Mouse (Mus musculus) ES-E14 (cell line): ENCODE results near the gene Cfap157. TPM values are rescaled to one million over a fixed set of nuclear protein-coding genes. Genes with fewer than 3 reads are reported as not detected.

Source experiments
- DNase-seq: peaks from one replicate; pipeline ENCODE4 v3.0.0-alpha.2; 2013; ENCODE audit warnings: low read depth, low spot score
- H3K27ac ChIP-seq: 2 replicates; pipeline ENCODE4 v1.5.1; 2012; ENCODE audit warnings: low read depth, mild to moderate bottlenecking, low read length, moderate library complexity, mixed read lengths; ENCODE audit not compliant: poor library complexity, insufficient read depth, severe bottlenecking
- H3K36me3 ChIP-seq: 2 replicates; pipeline ENCODE4 v1.6.1; 2012; ENCODE audit warnings: mild to moderate bottlenecking, low read length, moderate library complexity, mixed read lengths; ENCODE audit not compliant: control insufficient read depth, poor library complexity, insufficient read depth, severe bottlenecking
- H3K4me1 ChIP-seq, 2 experiments: fragments of 150-350 bp in 1 of 2; sonication (generic) in 1 of 2; 2 replicates each; pipeline ENCODE4 v1.6.1; 2012; ENCODE audit warnings: low read length in 2 of 2, mild to moderate bottlenecking in 1 of 2, mixed read lengths in 1 of 2; ENCODE audit not compliant: control insufficient read depth in 2 of 2, insufficient read depth in 2 of 2, poor library complexity in 1 of 2
- H3K4me3 ChIP-seq, 2 experiments: fragments of 150-350 bp in 1 of 2; sonication (generic) in 1 of 2; 2 replicates each; pipeline ENCODE4 v1.5.1; 2012; ENCODE audit warnings: low read length in 2 of 2, low read depth in 1 of 2, mild to moderate bottlenecking in 1 of 2, mixed read lengths in 1 of 2; ENCODE audit not compliant: insufficient read depth in 1 of 2, poor library complexity in 1 of 2, severe bottlenecking in 1 of 2
- H3K9ac ChIP-seq: 2 replicates; pipeline ENCODE4 v1.6.1; 2012; ENCODE audit warnings: low read depth, mild to moderate bottlenecking, low read length, mixed read lengths; ENCODE audit not compliant: poor library complexity, insufficient read depth, severe bottlenecking
- H3K9me3 ChIP-seq: fragments of 150-350 bp; sonication (generic); 2 replicates; pipeline ENCODE4 v1.6.1; 2012; ENCODE audit warnings: low read depth, mild to moderate bottlenecking, low read length; ENCODE audit not compliant: control insufficient read depth, insufficient read depth
- CHD2 ChIP-seq: IDR thresholded peaks from 2 replicates; pipeline ENCODE4 v1.6.1; 2014; ENCODE audit warnings: mild to moderate bottlenecking, low read depth, low read length, inconsistent platforms
- HCFC1 ChIP-seq: IDR thresholded peaks from 2 replicates; pipeline ENCODE4 v1.6.1; 2012; ENCODE audit warnings: low read length, inconsistent platforms, borderline replicate concordance; ENCODE audit not compliant: insufficient read depth
- MAFK ChIP-seq: IDR thresholded peaks from 2 replicates; pipeline ENCODE4 v1.6.1; 2014; ENCODE audit warnings: mild to moderate bottlenecking, low read depth, low read length, inconsistent platforms; ENCODE audit not compliant: insufficient read depth
- ZC3H11A ChIP-seq: IDR thresholded peaks from 2 replicates; pipeline ENCODE4 v1.6.1; 2012; ENCODE audit warnings: low read depth, mild to moderate bottlenecking, inconsistent platforms, low read length, borderline replicate concordance
- ZNF384 ChIP-seq: IDR thresholded peaks from 2 replicates; pipeline ENCODE4 v1.6.1; 2012; ENCODE audit warnings: low read depth, low read length, inconsistent platforms
- in situ Hi-C, 2 experiments: fragments of 600-800 bp; cut with MboI; formaldehyde crosslinking; loops; one replicate each; pipeline ENCODE4 v1.15.1; 2025; ENCODE audit warnings: low sequenced_read_pairs in 2 of 2, inconsistent platforms in 1 of 2; ENCODE audit not compliant: unreplicated experiment in 2 of 2
- total RNA-seq: library from RNA; depleted of rRNA; stranded (reverse); fragments of 300-350 nt; gene quantifications from 2 replicates; pipeline ENCODE4 v1.2.3, GENCODE M21; 2012

The Cfap157 gene
- total RNA-seq, 1 experiment = not detected

DNA sequence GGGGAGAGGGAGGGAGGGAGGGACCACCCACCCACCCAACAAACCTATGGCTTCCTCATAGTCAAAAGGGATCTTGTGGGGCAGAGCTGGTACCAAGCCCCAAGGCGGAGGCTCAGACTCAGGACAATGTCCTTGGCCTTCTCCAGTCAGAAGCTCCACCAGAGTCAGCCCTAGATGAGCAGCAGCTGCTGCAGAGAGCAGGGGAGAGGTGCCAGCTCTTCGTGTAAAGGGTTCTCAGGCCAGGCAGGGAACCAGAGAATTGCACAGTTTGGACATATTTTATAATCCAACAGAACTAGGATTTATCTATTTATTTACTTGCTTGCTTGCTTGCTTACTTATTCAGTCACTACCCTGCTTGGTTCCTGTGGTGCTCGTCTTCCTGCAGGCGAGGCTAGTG lies 44.9 kb downstream of the Cfap157 start:
- peaks cover 0 to 2% of the 10 kb centered on the region in 2 experiments; a peak in 1 of 4 replicates for H3K4me1 ChIP-seq

DNA sequence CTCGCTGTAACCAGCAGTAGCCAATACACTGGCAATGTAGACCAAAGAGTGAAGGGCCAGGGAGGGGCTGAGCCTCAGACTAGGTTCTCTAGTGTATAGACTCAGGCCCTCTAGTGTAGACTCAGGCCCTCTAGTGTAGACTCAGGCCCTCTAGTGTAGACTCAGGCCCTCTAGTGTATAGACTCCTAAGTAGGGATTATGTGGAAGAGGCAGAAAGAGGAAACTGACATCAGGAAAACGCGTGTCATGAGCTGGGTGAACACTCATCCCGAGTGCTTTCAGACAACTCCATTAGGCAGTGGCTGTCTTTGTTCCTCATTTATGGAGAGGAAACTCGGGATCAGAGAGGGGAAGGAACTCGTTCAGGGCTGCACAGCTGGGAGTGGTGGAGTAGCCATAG lies 47.2 kb downstream of the Cfap157 start:
- in situ Hi-C loops = no loop called here
- no peaks in the 10 kb centered on the region for H3K36me3 ChIP-seq
- H3K4me3 ChIP-seq = no peak overlapping the region
- no peaks in the 10 kb centered on the region for H3K9me3 ChIP-seq
- H3K27ac ChIP-seq = no peak overlapping the region
- TF ChIP-seq MAFK (no peak), ZC3H11A (no peak), ZNF384 (no peak), HCFC1 (no peak), CHD2 (no peak)
- H3K9ac ChIP-seq = no peak overlapping the region
- peaks cover 0 to 2% of the 10 kb centered on the region in 2 experiments; a peak in 1 of 4 replicates for H3K4me1 ChIP-seq
- no peak for DNase-seq

More for the DNA sequence above, 44.9 kb downstream of the Cfap157 start:
- H3K9me3 ChIP-seq = no peaks in the 10 kb centered on the region
- no peak overlapping the region for H3K4me3 ChIP-seq
- TF ChIP-seq ZC3H11A (no peak), HCFC1 (no peak), CHD2 (no peak), ZNF384 (no peak), MAFK (no peak)
- H3K9ac ChIP-seq = no peak overlapping the region
- in situ Hi-C loops = no loop called here
- H3K36me3 ChIP-seq = no peaks in the 10 kb centered on the region
- DNase-seq = no peak
- no peak overlapping the region for H3K27ac ChIP-seq

DNA sequence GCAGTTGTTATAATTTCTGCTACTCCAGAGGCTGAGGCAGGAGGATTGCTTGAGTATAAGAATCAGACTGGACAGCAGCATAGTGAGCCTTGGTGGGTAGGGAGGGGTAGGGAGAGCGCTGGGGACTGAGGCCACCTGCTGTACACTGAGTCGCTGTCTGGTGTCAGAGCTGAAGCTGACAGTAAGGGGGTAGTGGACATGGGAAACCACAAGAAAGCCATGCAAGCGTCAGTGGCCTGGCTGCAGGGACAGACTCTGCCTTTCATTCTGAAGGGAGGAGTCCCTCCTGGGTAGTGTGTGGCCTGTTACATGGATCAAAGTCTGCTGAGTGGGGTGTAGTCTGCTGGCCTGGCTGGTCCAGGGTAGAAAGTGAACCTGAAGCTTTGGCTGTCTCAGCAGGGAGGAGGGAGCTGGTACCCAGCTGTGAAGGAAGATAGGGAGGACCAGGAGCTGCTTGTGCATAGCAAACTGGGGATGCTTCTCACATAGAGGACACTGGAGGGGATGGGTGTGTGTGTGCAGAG lies 47.9 kb downstream of the Cfap157 start:
- Histone ChIP-seq H3K9me3 (no peaks in the 10 kb centered on the region), H3K27ac (no peak overlapping the region), H3K36me3 (no peaks in the 10 kb centered on the region), H3K9ac (no peak overlapping the region), H3K4me1 (no peaks in the 10 kb centered on the region; a peak in 1 of 4 replicates), H3K4me3 (no peak overlapping the region)
- TF ChIP-seq HCFC1 = no peak
- no peak for TF ChIP-seq MAFK
- no peak for TF ChIP-seq ZNF384
- DNase-seq = no peak
- in situ Hi-C loops = no loop called here

DNA sequence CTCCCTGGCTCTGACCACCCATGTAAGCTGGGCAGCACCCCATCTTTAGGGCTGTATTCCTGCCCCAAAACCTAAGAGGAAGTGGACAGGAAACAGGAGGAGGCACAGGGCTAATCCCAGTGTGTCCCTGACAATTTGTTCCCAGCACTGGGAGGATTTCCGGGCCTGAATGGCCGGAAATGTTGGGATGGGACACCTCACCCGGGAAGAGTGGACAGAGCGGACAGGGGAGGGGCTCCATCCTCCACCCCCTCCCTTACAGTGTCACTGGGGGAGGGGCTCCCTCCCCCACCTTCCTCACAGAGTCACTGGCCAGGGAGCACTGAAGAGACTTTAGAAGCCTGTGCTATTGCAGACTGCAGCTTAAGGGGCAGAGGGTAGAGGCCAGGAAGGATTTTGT lies 49.3 kb downstream of the Cfap157 start:
- Histone ChIP-seq H3K4me3 (no peak overlapping the region), H3K9ac (no peak overlapping the region), H3K4me1 (no peaks in the 10 kb centered on the region), H3K27ac (no peak overlapping the region), H3K36me3 (no peaks in the 10 kb centered on the region), H3K9me3 (no peaks in the 10 kb centered on the region)
- TF ChIP-seq MAFK = no peak
- no peak for TF ChIP-seq HCFC1
- no peak for TF ChIP-seq ZC3H11A
- TF ChIP-seq ZNF384 = no peak
- no peak for TF ChIP-seq CHD2
- no peak for DNase-seq
- in situ Hi-C loops = no loop called here

DNA sequence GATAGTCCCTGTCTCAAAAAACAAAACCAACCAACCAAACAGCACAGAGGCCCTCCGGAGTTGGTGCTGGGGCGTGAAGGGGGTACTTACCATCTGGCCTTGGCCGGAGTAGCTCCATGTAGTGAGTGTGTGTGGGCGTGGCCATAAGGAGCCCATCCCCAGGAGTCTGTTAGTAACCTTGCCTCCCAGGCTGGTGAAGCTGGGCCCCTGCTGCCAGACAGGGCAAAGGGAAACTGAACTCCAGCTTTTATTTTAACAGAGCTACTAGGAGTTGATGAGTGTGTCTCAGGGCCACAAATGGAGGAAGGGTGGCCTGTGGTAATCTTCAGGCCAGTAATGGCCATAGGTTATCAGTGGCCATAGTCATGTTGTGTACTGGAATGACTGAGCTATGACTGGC lies 49.7 kb downstream of the Cfap157 start:
- no peak overlapping the region for H3K9ac ChIP-seq

More for the DNA sequence above, 49.7 kb downstream of the Cfap157 start:
- H3K9me3 ChIP-seq = no peaks in the 10 kb centered on the region
- no peak overlapping the region for H3K4me3 ChIP-seq
- no peak for TF ChIP-seq CHD2
- TF ChIP-seq ZC3H11A = no peak
- no peak for TF ChIP-seq MAFK
- TF ChIP-seq ZNF384 = no peak
- TF ChIP-seq HCFC1 = no peak
- H3K4me1 ChIP-seq = no peaks in the 10 kb centered on the region
- in situ Hi-C loops = no loop called here
- DNase-seq = no peak
- H3K27ac ChIP-seq = no peak overlapping the region
- no peaks in the 10 kb centered on the region for H3K36me3 ChIP-seq
